Mouse (Mus musculus): ENCODE results near the gene Dusp8. TPM values are rescaled to one million over a fixed set of nuclear protein-coding genes. Genes with fewer than 3 reads are reported as not detected.

Gene Dusp8
- 5.1 TPM for total RNA-seq (2023)

GRCm38 (mm10) chr7:142095183-142095931 lies at the start of gene Dusp8:
Dusp8 (minus strand) TSS chr7:142095843.

GRCm38 (mm10) chr7:142144507-142144906 lies 48.9 kb upstream of the Dusp8 start, which contains the start of gene Gm45337:
Gm45337 (minus strand) TSS chr7:142144607.

GRCm38 (mm10) chr7:142135934-142136333 lies 40.3 kb upstream of the Dusp8 start, which contains the start of gene Gm39115:
Gm39115 (minus strand) TSS chr7:142136034.

GRCm38 (mm10) chr7:142120629-142121028 lies 25.0 kb upstream of the Dusp8 start, which contains the start of gene Gm45618:
Gm45618 (minus strand) TSS chr7:142120729.

GRCm38 (mm10) chr7:142060931-142061565 lies 34.6 kb downstream of the Dusp8 start, which contains the start of gene Mob2:
Mob2 (minus strand) TSS chr7:142061065.

Other genes starting within 250 kb of the Dusp8 start
- gene Tollip, start 177.3 kb downstream of the Dusp8 start, total RNA-seq (2023) = 56.6 TPM
- not detected for gene Brsk2, start 146.1 kb downstream of the Dusp8 start, total RNA-seq (2023)
- gene Mob2, start 34.8 kb downstream of the Dusp8 start, total RNA-seq (2023) = 59.4 TPM
- gene Gm45618, start 24.9 kb upstream of the Dusp8 start, total RNA-seq (2023) = not detected
- not detected for gene Gm39115, start 40.2 kb upstream of the Dusp8 start, total RNA-seq (2023)
- not detected for gene Gm45337, start 48.8 kb upstream of the Dusp8 start, total RNA-seq (2023)
- gene Gm29735, start 61.3 kb upstream of the Dusp8 start, total RNA-seq (2023) = not detected
- gene Gm4553, start 69.9 kb upstream of the Dusp8 start, total RNA-seq (2023) = not detected
- gene Krtap5-2, start 80.2 kb upstream of the Dusp8 start, total RNA-seq (2023) = not detected
- not detected for gene Gm10153, start 94.5 kb upstream of the Dusp8 start, total RNA-seq (2023)
- gene Krtap5-3, start 105.5 kb upstream of the Dusp8 start, total RNA-seq (2023) = not detected
- not detected for gene Gm7579, start 116.0 kb upstream of the Dusp8 start, total RNA-seq (2023)
- gene Krtap5-5, start 134.1 kb upstream of the Dusp8 start, total RNA-seq (2023) = not detected
- not detected for gene Gm40460, start 145.2 kb upstream of the Dusp8 start, total RNA-seq (2023)
- gene Gm2431, start 162.5 kb upstream of the Dusp8 start, total RNA-seq (2023) = not detected
- not detected for gene Gm4559, start 178.5 kb upstream of the Dusp8 start, total RNA-seq (2023)
- not detected for gene Krtap5-1, start 201.3 kb upstream of the Dusp8 start, total RNA-seq (2023)
- not detected for gene Krtap5-4, start 207.7 kb upstream of the Dusp8 start, total RNA-seq (2023)